Mouse (Mus musculus): ENCODE data around the gene Cd1d1.
A peak's percentile ranks its signal among the peaks of the same experiment; 100 is the strongest.
"Not testable (repeated sequence)": the region's sequence is repeated elsewhere in the genome, so short reads cannot be mapped to it uniquely, and the experiment has no call there.

The Cd1d1 gene

GRCm38 (mm10) chr3:86999415-86999740, at the start of gene Cd1d1:
Gene Cd1d1, minus strand, starts transcription at chr3:86999441.
- no peak for DNase-seq (ENCODE audit: low read depth)

GRCm38 (mm10) chr3:87047801-87048200, 48.6 kb upstream of the Cd1d1 start:
- no peak for DNase-seq (ENCODE audit: low read depth)

- no peak for DNase-seq (ENCODE audit: low read depth)
Measured at GRCm38 (mm10) chr3:87041733-87042132, 42.5 kb upstream of the Cd1d1 start.

- DNase-seq (ENCODE audit: low read depth), result no peak
Measured at GRCm38 (mm10) chr3:87038500-87038899, 39.3 kb upstream of the Cd1d1 start.

GRCm38 (mm10) chr3:87034061-87034460, 34.8 kb upstream of the Cd1d1 start:
- DNase-seq (ENCODE audit: low read depth), result no peak

GRCm38 (mm10) chr3:87033357-87033756, 34.1 kb upstream of the Cd1d1 start:
- DNase-seq (ENCODE audit: low read depth), result peak; percentile 30

- peak; percentile 30 for DNase-seq (ENCODE audit: low read depth)
Measured at GRCm38 (mm10) chr3:87030855-87031254, 31.6 kb upstream of the Cd1d1 start.

GRCm38 (mm10) chr3:87017707-87018106, 18.5 kb upstream of the Cd1d1 start:
- no peak for DNase-seq (ENCODE audit: low read depth)

GRCm38 (mm10) chr3:87017001-87017400, 17.8 kb upstream of the Cd1d1 start:
- no peak for DNase-seq (ENCODE audit: low read depth)

GRCm38 (mm10) chr3:87015931-87016330, 16.7 kb upstream of the Cd1d1 start:
- DNase-seq (ENCODE audit: low read depth), result no peak

GRCm38 (mm10) chr3:87012406-87012805, 13.2 kb upstream of the Cd1d1 start:
- not testable (repeated sequence) for DNase-seq (ENCODE audit: low read depth)

- not testable (repeated sequence) for DNase-seq (ENCODE audit: low read depth)
Measured at GRCm38 (mm10) chr3:87008281-87008680, 9.0 kb upstream of the Cd1d1 start.

- DNase-seq (ENCODE audit: low read depth), result no peak
Measured at GRCm38 (mm10) chr3:87000676-87001075, 1.4 kb upstream of the Cd1d1 start.

GRCm38 (mm10) chr3:87000051-87000450, 810 bp upstream of the Cd1d1 start:
- DNase-seq (ENCODE audit: low read depth), result no peak

- DNase-seq (ENCODE audit: low read depth), result peak; percentile 38
Measured at GRCm38 (mm10) chr3:86998433-86999414, 517 bp downstream of the Cd1d1 start.

- DNase-seq (ENCODE audit: low read depth), result no peak
Measured at GRCm38 (mm10) chr3:86996111-86996510, 3.1 kb downstream of the Cd1d1 start.

- no peak for DNase-seq (ENCODE audit: low read depth)
Measured at GRCm38 (mm10) chr3:86995381-86995780, 3.9 kb downstream of the Cd1d1 start.

GRCm38 (mm10) chr3:86986969-86987368, 12.3 kb downstream of the Cd1d1 start:
- DNase-seq (ENCODE audit: low read depth), result not testable (repeated sequence)

- no peak for DNase-seq (ENCODE audit: low read depth)
Measured at GRCm38 (mm10) chr3:86986490-86986889, 12.8 kb downstream of the Cd1d1 start.

- no peak for DNase-seq (ENCODE audit: low read depth)
Measured at GRCm38 (mm10) chr3:86983382-86983781, 15.9 kb downstream of the Cd1d1 start.

GRCm38 (mm10) chr3:86976546-86976945, 22.7 kb downstream of the Cd1d1 start:
- DNase-seq (ENCODE audit: low read depth), result peak; percentile 46

GRCm38 (mm10) chr3:86975150-86975549, 24.1 kb downstream of the Cd1d1 start:
- DNase-seq (ENCODE audit: low read depth), result no peak

GRCm38 (mm10) chr3:86962665-86963435, 36.4 kb downstream of the Cd1d1 start:
- no peak for DNase-seq (ENCODE audit: low read depth)

All from c-Kit-positive CD71-positive TER-119-negative erythroid progenitor cells, embryonic 14.5 days (primary cell).